Mouse (Mus musculus): ENCODE data around the gene Spem2.

DNA sequence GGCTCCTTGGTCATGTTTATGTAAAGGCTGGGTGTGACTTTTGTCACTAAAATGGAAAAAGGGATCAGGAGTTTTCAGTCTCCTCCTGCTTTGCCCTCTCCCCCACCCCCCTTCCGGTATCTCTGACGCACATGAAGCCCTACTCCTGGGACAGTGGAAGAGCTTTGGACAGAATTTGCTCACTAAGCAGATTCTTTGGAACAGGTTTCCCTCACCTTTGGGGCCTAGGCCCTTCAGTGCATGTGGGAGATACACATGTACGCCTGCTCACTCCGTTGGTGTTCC lies 50.7 kb downstream of the Spem2 start:
- no peak for TF ChIP-seq POLR2A (IDR thresholded peaks at IDR 0.05; ENCODE audit: borderline replicate concordance, control insufficient read depth, low read depth, low read length)
- no peak for TF ChIP-seq CTCF (IDR thresholded peaks at IDR 0.05; ENCODE audit: control insufficient read depth, insufficient read depth, low read length)
